Comparison of ENCODE assay signal across 8 mouse cellular contexts in genomic region chr5:25528851-25529528, GRCm38 (mm10). TPM values are rescaled to one million over a fixed set of nuclear protein-coding genes. Genes with fewer than 3 reads are reported as not detected.
DNase-seq lines count a peak whose midpoint lies in the region; ATAC-seq and TF ChIP-seq lines count a peak whose summit lies in the region.

No protein-coding gene starts in this region.

- TF ChIP-seq EP300 in heart, adult 2 months (IDR thresholded peaks at IDR 0.05; ENCODE audit: insufficient read depth, low read depth, low read length) = no peak

- H3ac ChIP-seq in C2C12 (ENCODE audit: control insufficient read depth, insufficient read length, low read depth) = peak overlapping the region; percentile 7
- peak overlapping the region; percentile 32 for H3ac ChIP-seq in myocyte (ENCODE audit: control insufficient read depth, insufficient read length)

- H3K9ac ChIP-seq in heart, adult 2 months (ENCODE audit: low read depth, low read length) = peak overlapping the region; percentile 48
- peak overlapping the region; percentile 58 for H3K9ac ChIP-seq in intestine, postnatal 0 days (ENCODE audit: low read depth, low read length)

- H3K4me1 ChIP-seq in heart, adult 2 months (ENCODE audit: control insufficient read depth, insufficient read depth, low read length) = peaks cover 9% of the 10 kb centered on the region
- H3K4me1 ChIP-seq in cortical plate, adult 2 months (ENCODE audit: control insufficient read depth, insufficient read depth, low read length) = no peaks in the 10 kb centered on the region
- H3K4me1 ChIP-seq in intestine, postnatal 0 days (replicated peaks; ENCODE audit: control insufficient read depth, insufficient read depth, low read length) = peaks cover 15% of the 10 kb centered on the region

- H3K4me2 ChIP-seq in intestine, postnatal 0 days (replicated peaks; ENCODE audit: low read depth) = peak overlapping the region; percentile 83
- peak overlapping the region; percentile 62 for H3K4me2 ChIP-seq in myocyte (ENCODE audit: low read depth)

- H3K79me3 ChIP-seq in C2C12 (ENCODE audit: low read depth) = no peaks in the 10 kb centered on the region

- WGBS in heart, adult 2 months = 10% methylated on average over 22 of the region's 22 CpGs
- 9% methylated on average over 22 of the region's 22 CpGs for WGBS in intestine, postnatal 0 days

- peak overlapping the region; percentile 90 for H3K27ac ChIP-seq in heart, adult 2 months
- no peak overlapping the region for H3K27ac ChIP-seq in cortical plate, adult 2 months (ENCODE audit: insufficient read depth, low read length)
- peak overlapping the region; percentile 97 for H3K27ac ChIP-seq in intestine, postnatal 0 days (ENCODE audit: low read depth, low read length)

- intact Hi-C loops in heart, adult 2 months (cut with DNase I) = loop anchor here (1.0 to 5.0 kb wide), 2 partner anchors 30 to 178 kb away; partner anchors contain the start of gene Xrcc2

- TF ChIP-seq CTCF in heart, adult 2 months (IDR thresholded peaks at IDR 0.05) = no peak
- no peak for TF ChIP-seq CTCF in C2C12 (IDR thresholded peaks at IDR 0.05; ENCODE audit: control insufficient read depth, insufficient read depth, insufficient read length)
- TF ChIP-seq CTCF in cortical plate, adult 2 months (IDR thresholded peaks at IDR 0.05; ENCODE audit: extremely low read depth, insufficient read depth, low read length) = no peak
- no peak for TF ChIP-seq CTCF in intestine, postnatal 0 days (IDR thresholded peaks at IDR 0.05; ENCODE audit: low read depth)

- no peak; the same call in none of the 2 replicates for TF ChIP-seq POLR2A in heart, adult 2 months (IDR thresholded peaks at IDR 0.05; ENCODE audit: insufficient read depth, low read depth, low read length)
- 0 out of 2 replicates have a peak, but pooled peaks have one; percentile 55 for TF ChIP-seq POLR2A in cortical plate, adult 2 months (IDR thresholded peaks at IDR 0.05; ENCODE audit: extremely low read depth, insufficient read depth, low read length)
- no peak for TF ChIP-seq POLR2A in myocyte (IDR thresholded peaks at IDR 0.05; ENCODE audit: insufficient read length, low read depth)

- H3K36me3 ChIP-seq in heart, adult 2 months (ENCODE audit: control insufficient read depth, insufficient read depth, low read length) = no peaks in the 10 kb centered on the region
- H3K36me3 ChIP-seq in C2C12 (ENCODE audit: control insufficient read depth, insufficient read depth) (no peaks in the 10 kb centered on the region), myocyte (ENCODE audit: control insufficient read depth, insufficient read depth) (no peaks in the 10 kb centered on the region)
- no peaks in the 10 kb centered on the region for H3K36me3 ChIP-seq in intestine, postnatal 0 days (ENCODE audit: control insufficient read depth, insufficient read depth)

- DNase-seq in heart, adult 2 months = peak in 1 of 2 experiments; percentile 8
- DNase-seq in heart, adult 11 months = no peak
- DNase-seq in spleen, adult 12 weeks (ENCODE audit: low spot score) = no peak
- DNase-seq in ovary, postnatal 36 days (ENCODE audit: low spot score) = no peak

- ATAC-seq in intestine, postnatal 0 days = no peak

- no peaks in the 10 kb centered on the region for H3K79me2 ChIP-seq in heart, adult 2 months (replicated peaks; ENCODE audit: control insufficient read depth, insufficient read depth, low read length)
- H3K79me2 ChIP-seq in C2C12 (ENCODE audit: control insufficient read depth, insufficient read depth) = no peaks in the 10 kb centered on the region
- no peaks in the 10 kb centered on the region for H3K79me2 ChIP-seq in myocyte (ENCODE audit: control insufficient read depth, insufficient read depth)

- no peaks in the 10 kb centered on the region for H3K27me3 ChIP-seq in heart, adult 2 months (ENCODE audit: control insufficient read depth, insufficient read depth, low read length)
- no peaks in the 10 kb centered on the region for H3K27me3 ChIP-seq in C2C12 (ENCODE audit: control insufficient read depth, insufficient read depth, insufficient read length)
- no peaks in the 10 kb centered on the region for H3K27me3 ChIP-seq in intestine, postnatal 0 days (replicated peaks; ENCODE audit: control insufficient read depth, insufficient read depth, low read length)
- no peaks in the 10 kb centered on the region for H3K27me3 ChIP-seq in myocyte (ENCODE audit: control insufficient read depth, insufficient read depth, insufficient read length)

- H3K9me3 ChIP-seq in intestine, postnatal 0 days (ENCODE audit: control insufficient read depth) = no peaks in the 10 kb centered on the region

- H3K4me3 ChIP-seq in heart, adult 2 months = peak overlapping the region; percentile 57
- peak overlapping the region; percentile 31 for H3K4me3 ChIP-seq in C2C12 (ENCODE audit: insufficient read depth, poor library complexity, severe bottlenecking)
- H3K4me3 ChIP-seq in cortical plate, adult 2 months (ENCODE audit: insufficient read depth, low read length) = peak overlapping the region; percentile 51
- H3K4me3 ChIP-seq in intestine, postnatal 0 days (ENCODE audit: low read depth, low read length) = peak overlapping the region; percentile 61
- peak overlapping the region; percentile 36 for H3K4me3 ChIP-seq in myocyte

TF ChIP-seq in C2C12, 6 proteins besides CTCF, POLR2A, EP300 and RAD21:
- no peak for TF ChIP-seq USF1 (IDR thresholded peaks at IDR 0.05; ENCODE audit: low read depth)
- TF ChIP-seq MYOG (IDR thresholded peaks at IDR 0.05; ENCODE audit: control insufficient read depth, extremely low read depth, insufficient read length) = no peak
- TF ChIP-seq MAX (IDR thresholded peaks at IDR 0.05) = no peak
- no peak for TF ChIP-seq FOSL1 (IDR thresholded peaks at IDR 0.05; ENCODE audit: insufficient read depth, low read length, poor library complexity, severe bottlenecking)
- no peak for TF ChIP-seq CEBPB (IDR thresholded peaks at IDR 0.05; ENCODE audit: low read depth)
- no peak for TF ChIP-seq MYOD1 (IDR thresholded peaks at IDR 0.05; ENCODE audit: control insufficient read depth, insufficient read length, low read depth)

TF ChIP-seq in myocyte, 11 proteins besides CTCF, POLR2A, EP300 and RAD21:
- peak; percentile 74 for TF ChIP-seq POLR2AphosphoS2 (IDR thresholded peaks at IDR 0.05; ENCODE audit: insufficient read length, low read depth)
- no peak for TF ChIP-seq TCF12 (IDR thresholded peaks at IDR 0.05; ENCODE audit: insufficient read depth, poor library complexity, severe bottlenecking)

RNA-seq across cellular contexts. Expression of gene Cct8l1, which starts 13.1 kb away (rescaled TPM):
- total RNA-seq in heart, adult 2 months (2021) = under 1 TPM in 1 of 2 experiments, not detected in 1; 0.18 TPM
- 0.06 and 0.18 TPM in 2 replicates for polyA plus RNA-seq in heart, adult 2 months (2012; rRNA removed)
- polyA plus RNA-seq in C2C12 (2012; fragmentation: generic; extraction: Trizol) = not detected
- 0.08 and 0.21 TPM in 2 replicates for polyA plus RNA-seq in cortical plate, adult 2 months (2012; rRNA removed)
- polyA plus RNA-seq in intestine, postnatal 0 days (2015; fragmentation: Nextera tagmentation; extraction: Ambion mirVana) = 0.09 and 0.26 TPM in 2 replicates
- not detected for polyA plus RNA-seq in myocyte (2012; fragmentation: generic; extraction: Trizol)

RNA-seq across cellular contexts. Expression of gene Kmt2c, which starts 30.4 kb away (rescaled TPM):
- 10 to 100 TPM; 43.0 to 44.0 TPM for total RNA-seq in heart, adult 2 months (2021)
- 11.6 and 18.0 TPM in 2 replicates for polyA plus RNA-seq in heart, adult 2 months (2012; rRNA removed)
- polyA plus RNA-seq in C2C12 (2012; fragmentation: generic; extraction: Trizol) = 2.6 TPM
- 37.7 and 38.3 TPM in 2 replicates for polyA plus RNA-seq in cortical plate, adult 2 months (2012; rRNA removed)
- 7.0 and 7.7 TPM in 2 replicates for polyA plus RNA-seq in intestine, postnatal 0 days (2015; fragmentation: Nextera tagmentation; extraction: Ambion mirVana)
- polyA plus RNA-seq in myocyte (2012; fragmentation: generic; extraction: Trizol) = 4.1 TPM
